Mouse (Mus musculus): ENCODE results near the gene Dars2. TPM values are rescaled to one million over a fixed set of nuclear protein-coding genes. Genes with fewer than 3 reads are reported as not detected.

Dars2 gene
- polyA plus RNA-seq, 1 experiment from 2014 or later = 15.3 TPM

DNA sequence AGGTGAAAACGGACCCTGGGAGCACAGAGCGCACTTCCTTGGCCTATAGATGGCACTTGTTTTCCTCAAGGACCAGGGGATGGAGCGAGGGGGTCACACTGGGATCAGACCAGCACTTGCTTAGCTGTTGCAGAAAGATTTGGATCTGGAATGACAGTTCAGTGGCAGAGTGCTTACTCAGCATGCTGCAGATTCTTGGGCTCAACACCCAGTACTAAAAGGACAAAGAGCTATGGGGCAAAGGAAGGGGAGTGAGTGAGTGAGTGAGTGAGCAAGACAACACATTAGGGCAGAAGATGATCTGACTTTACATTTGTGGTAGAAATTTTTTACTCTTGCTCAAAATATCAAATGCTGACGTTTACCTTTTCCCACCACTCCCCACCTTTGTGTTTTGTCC is 65.5 kb downstream of the Dars2 start:
- Histone ChIP-seq H3K36me3 (ENCODE audit: control insufficient read depth, insufficient read depth) (no peaks in the 10 kb centered on the region; the same call in 1 of the 2 replicates), H3K4me2 (replicated peaks; ENCODE audit: low read depth) (no peak overlapping the region), H3K4me3 (ENCODE audit: low read depth, low read length) (no peak overlapping the region), H3K27me3 (replicated peaks; ENCODE audit: control insufficient read depth, insufficient read depth, low read length) (no peaks in the 10 kb centered on the region), H3K4me1 (replicated peaks; ENCODE audit: control insufficient read depth, insufficient read depth, low read length) (no peaks in the 10 kb centered on the region), H3K27ac (ENCODE audit: low read depth, low read length) (no peak overlapping the region), H3K9me3 (ENCODE audit: control insufficient read depth) (no peaks in the 10 kb centered on the region), H3K9ac (ENCODE audit: low read depth, low read length) (no peak overlapping the region)
- no peak for TF ChIP-seq CTCF (IDR thresholded peaks at IDR 0.05; ENCODE audit: low read depth)
- no peak for ATAC-seq
- 78% methylated on average over 4 of the region's 4 CpGs for WGBS

DNA sequence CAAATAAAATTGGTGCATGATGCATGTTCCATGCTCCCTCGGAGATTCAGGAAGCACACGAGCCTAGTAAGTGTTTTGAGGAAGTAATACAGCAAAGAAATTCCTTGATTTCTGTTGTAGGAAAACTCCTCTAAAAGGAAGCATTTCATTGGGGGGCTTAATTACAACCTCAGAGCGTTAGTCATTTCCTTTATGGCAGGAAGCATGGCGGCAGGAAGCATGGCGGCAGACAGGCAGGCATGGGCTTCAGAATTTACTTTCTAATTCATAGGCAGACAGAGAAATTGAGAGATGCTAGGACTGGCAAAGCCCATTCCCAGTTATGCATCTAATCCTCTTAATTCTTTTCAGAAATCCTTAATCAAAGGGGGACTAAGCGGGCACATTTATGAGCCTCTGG is 76.6 kb downstream of the Dars2 start:
- 86% methylated on average over 6 of the region's 6 CpGs for WGBS
- H3K27me3 ChIP-seq (replicated peaks; ENCODE audit: control insufficient read depth, insufficient read depth, low read length) = no peaks in the 10 kb centered on the region
- H3K4me2 ChIP-seq (replicated peaks; ENCODE audit: low read depth) = no peak overlapping the region
- no peak overlapping the region for H3K4me3 ChIP-seq (ENCODE audit: low read depth, low read length)
- H3K9me3 ChIP-seq (ENCODE audit: control insufficient read depth) = no peaks in the 10 kb centered on the region
- no peaks in the 10 kb centered on the region for H3K36me3 ChIP-seq (ENCODE audit: control insufficient read depth, insufficient read depth)
- no peak overlapping the region for H3K9ac ChIP-seq (ENCODE audit: low read depth, low read length)
- ATAC-seq = no peak
- H3K4me1 ChIP-seq (replicated peaks; ENCODE audit: control insufficient read depth, insufficient read depth, low read length) = no peaks in the 10 kb centered on the region
- TF ChIP-seq CTCF (IDR thresholded peaks at IDR 0.05; ENCODE audit: low read depth) = no peak
- H3K27ac ChIP-seq (ENCODE audit: low read depth, low read length) = no peak overlapping the region

Other genes starting within 250 kb of the Dars2 start
- 3.8 and 4.0 TPM in 2 replicates for gene Rc3h1, start 164.2 kb downstream of the Dars2 start, polyA plus RNA-seq (2015; fragmentation: Nextera tagmentation; extraction: Ambion mirVana)
- 1.1 TPM in 2 replicates for gene Serpinc1, start 92.1 kb downstream of the Dars2 start, polyA plus RNA-seq (2015; fragmentation: Nextera tagmentation; extraction: Ambion mirVana)
- gene Zbtb37, start 35.8 kb downstream of the Dars2 start, polyA plus RNA-seq (2015; fragmentation: Nextera tagmentation; extraction: Ambion mirVana) = 2.0 and 4.0 TPM in 2 replicates
- gene Cenpl, start 55 bp upstream of the Dars2 start, polyA plus RNA-seq (2015; fragmentation: Nextera tagmentation; extraction: Ambion mirVana) = 10.0 and 11.0 TPM in 2 replicates
- 5.2 and 5.6 TPM in 2 replicates for gene Klhl20, start 60.9 kb upstream of the Dars2 start, polyA plus RNA-seq (2015; fragmentation: Nextera tagmentation; extraction: Ambion mirVana)
- gene Ankrd45, start 72.0 kb upstream of the Dars2 start, polyA plus RNA-seq (2015; fragmentation: Nextera tagmentation; extraction: Ambion mirVana) = 0.17 and 0.25 TPM in 2 replicates
- gene Tex50, start 88.7 kb upstream of the Dars2 start, polyA plus RNA-seq (2015; fragmentation: Nextera tagmentation; extraction: Ambion mirVana) = not detected in 2 replicates
- 373 and 385 TPM in 2 replicates for gene Prdx6, start 180.6 kb upstream of the Dars2 start, polyA plus RNA-seq (2015; fragmentation: Nextera tagmentation; extraction: Ambion mirVana)

Measured in intestine, postnatal 0 days (tissue).